Mouse (Mus musculus) lung, postnatal 0 days (tissue): ENCODE measurements at regions not wholly inside any gene's neighbourhood (a gene's known extent, or its start where the extent isn't known, plus 50 kb on each side); places are given as distances from the start of the nearest gene placed in this dataset.
A peak's percentile ranks its signal among the peaks of the same experiment; 100 is the strongest.

Experiments
- ATAC-seq: fragments of 200-750 bp; cut with Nextera tagmentation; 2 replicates; pipeline ENCODE4 v1.8.0; 2017; ENCODE audit warnings: moderate library complexity
- DNase-seq: peaks from one replicate; pipeline ENCODE4 v3.0.0-alpha.2; 2016; ENCODE audit warnings: low spot score
- H3K27ac ChIP-seq: fragments of 300-500 bp; sonication (generic); 2 replicates; pipeline ENCODE4 v1.5.1; 2014; ENCODE audit warnings: antibody characterized with exemption, mild to moderate bottlenecking, low read length, mixed read lengths
- H3K27me3 ChIP-seq: fragments of 300-500 bp; sonication (generic); replicated peaks from 2 replicates; pipeline ENCODE4 v1.6.1; 2014; ENCODE audit warnings: low read length, mixed read lengths; ENCODE audit not compliant: insufficient read depth
- H3K36me3 ChIP-seq: fragments of 300-500 bp; sonication (generic); 2 replicates; pipeline ENCODE4 v1.6.1; 2014; ENCODE audit warnings: low read length, mixed read lengths; ENCODE audit not compliant: insufficient read depth
- H3K4me1 ChIP-seq: fragments of 300-500 bp; sonication (generic); 2 replicates; pipeline ENCODE4 v1.6.1; 2014; ENCODE audit warnings: antibody characterized with exemption, low read depth, low read length, mixed read lengths; ENCODE audit not compliant: insufficient read depth
- H3K4me2 ChIP-seq: fragments of 300-500 bp; sonication (generic); replicated peaks from 2 replicates; pipeline ENCODE4 v1.6.1; 2014; ENCODE audit warnings: low read depth, mild to moderate bottlenecking, low read length, moderate library complexity, mixed read lengths
- H3K4me3 ChIP-seq: fragments of 300-500 bp; sonication (generic); 2 replicates; pipeline ENCODE4 v1.5.1; 2014; ENCODE audit warnings: low read depth, low read length
- H3K9ac ChIP-seq: fragments of 300-500 bp; sonication (generic); replicated peaks from 2 replicates; pipeline ENCODE4 v1.6.1; 2014; ENCODE audit warnings: low read depth, mild to moderate bottlenecking
- H3K9me3 ChIP-seq: fragments of 300-500 bp; sonication (generic); 2 replicates; pipeline ENCODE4 v1.6.1; 2016; ENCODE audit warnings: low read length, mixed read lengths
- CTCF ChIP-seq: IDR thresholded peaks from 2 replicates; pipeline ENCODE4 v1.5.1; 2016; ENCODE audit warnings: antibody characterized with exemption, mild to moderate bottlenecking
- EP300 ChIP-seq: IDR thresholded peaks from 2 replicates; pipeline ENCODE4 v1.6.1; 2016; ENCODE audit warnings: antibody characterized with exemption, mild to moderate bottlenecking, control low read depth
- WGBS: fragments of 180-500 bp; shearing (Covaris S2); extraction: QIAGEN DNeasy Blood & Tissue Kit; methylation state at CpG from one replicate; pipeline ENCODE4 v1.1.7; 2014; 5-methylcytosine and 5-hydroxymethylcytosine counted together

DNA sequence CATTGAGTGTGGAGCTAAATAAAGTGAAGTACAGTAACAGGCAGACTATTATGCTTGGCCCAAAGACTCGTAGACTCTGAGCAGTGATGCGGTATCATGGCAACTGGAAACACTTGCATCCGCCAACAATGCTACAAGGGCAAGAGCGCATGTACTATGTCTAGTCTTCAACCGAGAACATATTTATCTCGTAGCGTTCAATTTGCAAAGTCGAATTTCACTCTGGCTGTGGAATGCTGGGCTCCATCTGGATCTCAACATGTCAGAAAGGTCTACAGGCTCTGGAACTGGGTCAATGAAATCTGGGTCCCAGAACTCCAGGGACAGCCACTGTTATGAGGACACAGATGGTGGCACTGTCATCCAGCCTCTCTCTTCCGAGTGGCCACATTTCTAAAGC is 359.7 kb downstream of the Plk2 start:
- Histone ChIP-seq H3K27ac (no peak overlapping the region), H3K4me3 (no peak overlapping the region), H3K27me3 (no peaks in the 10 kb centered on the region), H3K9me3 (no peaks in the 10 kb centered on the region), H3K9ac (no peak overlapping the region), H3K4me2 (no peak overlapping the region), H3K4me1 (no peaks in the 10 kb centered on the region), H3K36me3 (no peaks in the 10 kb centered on the region)
- DNase-seq: peak; percentile 24
- ATAC-seq: peak; percentile 40; the same call in 1 of the 2 replicates
- 77% methylated on average over 9 of the region's 9 CpGs for WGBS
- TF ChIP-seq EP300 (no peak), CTCF (no peak)

DNA sequence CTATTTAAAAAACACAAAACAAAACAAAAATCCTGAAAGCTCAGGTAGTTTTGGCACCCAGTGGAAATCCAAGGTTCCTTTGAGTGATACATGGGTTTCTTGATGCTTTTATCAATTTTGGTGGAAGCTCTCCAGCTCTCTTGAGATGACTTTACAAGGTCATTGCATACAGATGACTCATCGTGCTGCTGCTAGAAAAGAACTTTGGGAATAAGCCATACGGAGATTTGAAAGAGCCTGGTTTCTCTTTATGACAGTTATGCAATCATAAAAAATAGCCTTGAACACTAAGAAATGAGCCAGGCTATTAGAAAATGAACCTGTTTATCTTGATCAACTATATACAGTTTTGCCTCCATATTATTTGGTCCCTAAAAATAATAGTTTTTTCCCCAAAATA is 362.0 kb downstream of the Plk2 start:
- Histone ChIP-seq H3K4me3 (no peak overlapping the region), H3K27me3 (no peaks in the 10 kb centered on the region), H3K9me3 (no peaks in the 10 kb centered on the region), H3K36me3 (no peaks in the 10 kb centered on the region), H3K9ac (no peak overlapping the region), H3K27ac (no peak overlapping the region), H3K4me2 (no peak overlapping the region), H3K4me1 (no peaks in the 10 kb centered on the region)
- DNase-seq: peak; percentile 66
- WGBS: 28% methylated on average over 2 of the region's 2 CpGs
- no peak for ATAC-seq
- no peak for TF ChIP-seq EP300

- Histone ChIP-seq H3K27me3 (no peaks in the 10 kb centered on the region), H3K36me3 (no peaks in the 10 kb centered on the region), H3K4me2 (no peak overlapping the region), H3K9me3 (no peaks in the 10 kb centered on the region), H3K4me1 (no peaks in the 10 kb centered on the region), H3K9ac (no peak overlapping the region), H3K4me3 (no peak overlapping the region), H3K27ac (no peak overlapping the region)
- DNase-seq: peak; percentile 12
- TF ChIP-seq CTCF: no peak
- no peak for TF ChIP-seq EP300
- no peak for ATAC-seq
These were observed 374.4 kb downstream of the Plk2 start for GRCm38 (mm10) chr13:110769210-110769609.

- H3K27me3 ChIP-seq: no peaks in the 10 kb centered on the region
- no peak overlapping the region for H3K9ac ChIP-seq
- ATAC-seq (no peak), DNase-seq (no peak)
- no peak overlapping the region for H3K4me2 ChIP-seq
- no peak overlapping the region for H3K4me3 ChIP-seq
- H3K4me1 ChIP-seq: no peaks in the 10 kb centered on the region
- H3K27ac ChIP-seq: no peak overlapping the region
- TF ChIP-seq EP300: no peak
- TF ChIP-seq CTCF: no peak
- H3K36me3 ChIP-seq: no peaks in the 10 kb centered on the region
- no peaks in the 10 kb centered on the region for H3K9me3 ChIP-seq
These were observed 380.4 kb downstream of the Plk2 start for GRCm38 (mm10) chr13:110775251-110775650.

DNA sequence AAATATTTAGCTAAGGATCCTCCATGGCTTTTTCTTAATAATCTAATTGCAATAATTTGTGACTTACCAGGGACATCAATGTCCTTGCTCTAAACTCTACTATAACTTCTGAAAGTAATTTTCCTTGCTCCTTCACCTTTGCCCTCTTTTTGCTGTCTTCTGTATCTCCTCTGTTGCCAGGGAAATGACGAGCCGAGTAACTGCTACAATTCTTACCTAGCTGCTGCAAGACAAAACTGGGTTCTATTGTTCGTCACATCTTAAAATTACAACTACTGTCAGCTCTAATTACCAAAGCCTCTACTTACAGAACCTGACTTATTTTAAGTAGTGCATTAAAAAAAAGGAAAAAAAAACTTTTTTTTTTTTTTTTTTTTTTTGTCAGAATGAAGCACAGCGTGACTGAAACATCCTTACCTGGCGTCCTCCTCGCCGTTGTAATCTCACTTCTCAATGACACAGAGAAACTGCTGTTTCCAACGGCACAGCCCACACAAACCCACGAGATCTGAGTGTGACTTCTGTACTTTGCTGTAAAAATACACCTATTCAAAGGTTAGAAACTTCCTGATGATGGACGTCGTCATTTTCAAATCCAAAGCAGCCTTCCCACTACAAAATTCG is 389.4 kb downstream of the Plk2 start:
- no peak overlapping the region for H3K9ac ChIP-seq
- DNase-seq: no peak
- H3K4me3 ChIP-seq: no peak overlapping the region
- no peak overlapping the region for H3K4me2 ChIP-seq
- H3K36me3 ChIP-seq: no peaks in the 10 kb centered on the region
- no peak for TF ChIP-seq EP300
- H3K27me3 ChIP-seq: no peaks in the 10 kb centered on the region
- H3K4me1 ChIP-seq: no peaks in the 10 kb centered on the region
- H3K9me3 ChIP-seq: no peaks in the 10 kb centered on the region
- no peak overlapping the region for H3K27ac ChIP-seq
- no peak for ATAC-seq
- 80% methylated on average over 12 of the region's 12 CpGs for WGBS

DNA sequence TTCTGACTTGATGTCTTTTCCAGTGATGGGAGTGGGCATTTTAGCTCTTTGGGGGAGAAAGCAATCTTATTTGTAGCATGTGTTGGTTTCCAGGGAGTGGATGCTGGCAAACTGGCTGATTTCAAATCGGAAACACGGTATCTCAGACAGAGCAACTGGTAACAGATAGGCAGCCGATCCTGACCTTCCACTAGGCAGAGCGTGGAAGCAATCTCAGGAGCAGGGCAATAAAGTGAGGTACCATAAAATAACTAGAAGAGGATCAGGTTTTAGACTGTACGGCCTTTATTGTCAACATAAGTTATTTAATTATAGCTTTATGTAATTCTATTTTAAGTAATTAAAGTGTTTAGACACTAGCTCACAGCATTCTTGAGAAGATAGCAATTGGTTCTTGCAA is 390.0 kb downstream of the Plk2 start:
- ATAC-seq: no peak
- 92% methylated on average over 5 of the region's 5 CpGs for WGBS
- no peaks in the 10 kb centered on the region for H3K36me3 ChIP-seq
- H3K4me1 ChIP-seq: no peaks in the 10 kb centered on the region
- H3K4me2 ChIP-seq: no peak overlapping the region
- H3K27ac ChIP-seq: no peak overlapping the region
- no peak overlapping the region for H3K9ac ChIP-seq
- TF ChIP-seq CTCF (no peak), EP300 (no peak)
- H3K4me3 ChIP-seq: no peak overlapping the region
- DNase-seq: no peak
- H3K27me3 ChIP-seq: no peaks in the 10 kb centered on the region
- no peaks in the 10 kb centered on the region for H3K9me3 ChIP-seq

DNA sequence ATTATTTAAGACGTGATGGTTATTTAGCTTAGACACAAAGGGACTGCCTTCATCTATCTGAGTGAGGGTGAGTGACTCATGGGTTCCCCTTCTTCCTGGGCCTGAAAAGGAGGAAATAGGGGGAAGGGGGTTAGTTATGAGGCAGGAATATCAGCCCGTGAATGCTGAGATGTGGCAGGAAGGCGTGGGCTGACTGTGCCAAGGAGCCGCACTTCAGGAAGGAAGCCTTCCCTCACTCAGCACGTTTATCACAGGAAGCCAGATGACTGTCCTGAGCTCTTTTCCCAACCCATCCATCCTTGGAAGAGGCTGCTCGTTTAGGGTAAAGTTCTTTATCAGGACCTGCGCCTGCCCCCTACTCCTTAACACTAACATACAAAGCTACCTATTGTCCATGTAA is 403.5 kb downstream of the Plk2 start:
- Histone ChIP-seq H3K9me3 (no peaks in the 10 kb centered on the region), H3K4me3 (no peak overlapping the region), H3K36me3 (no peaks in the 10 kb centered on the region), H3K27ac (no peak overlapping the region), H3K9ac (no peak overlapping the region), H3K4me1 (no peaks in the 10 kb centered on the region), H3K4me2 (no peak overlapping the region), H3K27me3 (no peaks in the 10 kb centered on the region)
- peak; percentile 52; the same call in 1 of the 2 replicates for TF ChIP-seq EP300
- no peak for TF ChIP-seq CTCF
- ATAC-seq (peak; percentile 66), DNase-seq (peak; percentile 46)
- WGBS: 29% methylated on average over 7 of the region's 7 CpGs
